Mouse (Mus musculus): ENCODE results near the gene Mzf1. TPM values are rescaled to one million over a fixed set of nuclear protein-coding genes. Genes with fewer than 3 reads are reported as not detected.

The Mzf1 gene
- total and polyA plus RNA-seq, 3 experiments, result 0.07 to 0.22 TPM; not detected in 1

DNA sequence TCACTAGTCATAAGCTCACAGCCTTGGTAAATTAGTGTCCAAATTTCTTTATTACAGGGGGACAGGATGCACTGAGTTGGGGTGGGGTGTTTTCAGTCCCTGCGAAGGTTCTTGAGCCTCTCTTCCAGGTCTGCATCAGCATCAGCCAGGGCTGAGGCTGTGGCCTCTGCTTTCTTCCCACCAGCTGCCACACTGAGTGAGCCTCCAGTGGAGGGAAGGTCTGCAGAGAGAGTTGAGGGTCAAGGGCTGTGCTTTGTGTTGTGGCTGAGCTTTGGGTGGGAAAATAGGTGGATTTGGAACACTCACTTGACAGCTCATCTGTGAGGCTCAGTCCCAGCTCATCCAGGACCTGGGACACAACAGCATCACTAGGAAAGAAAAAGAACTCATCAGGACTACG, 22.6 kb downstream of the Mzf1 start:
- TF ChIP-seq TAL1 (conservative IDR thresholded peaks at IDR 0.05; ENCODE audit: low read depth, low read length), result no peak
- no peak for TF ChIP-seq CTCF (IDR thresholded peaks at IDR 0.05; ENCODE audit: low read depth, low read length)
- TF ChIP-seq GATA1 (IDR thresholded peaks at IDR 0.05; ENCODE audit: borderline replicate concordance, low read length), result no peak
- TF ChIP-seq GATA2 (IDR thresholded peaks at IDR 0.05; ENCODE audit: borderline replicate concordance, low read depth, low read length), result no peak
- no peak; the same call in 1 of the 2 replicates for TF ChIP-seq POLR2AphosphoS5 (IDR thresholded peaks at IDR 0.05; ENCODE audit: insufficient replicate concordance, low read depth, low read length)
- H3K4me3 ChIP-seq (ENCODE audit: low read depth, low read length), result no peak overlapping the region
- ATAC-seq (ENCODE audit: extremely low read depth, insufficient number of reproducible peaks, low FRiP score, poor library complexity, severe bottlenecking) (no peak), DNase-seq (ENCODE audit: low spot score) (no peak)
- H3K9me3 ChIP-seq (replicated peaks), result no peaks in the 10 kb centered on the region
- H3K36me3 ChIP-seq (replicated peaks), result peaks cover 97% of the 10 kb centered on the region
- H3K27me3 ChIP-seq (ENCODE audit: insufficient read depth, low read length), result no peaks in the 10 kb centered on the region
- H3K4me1 ChIP-seq (ENCODE audit: insufficient read depth, low read depth, low read length), result peaks cover 85% of the 10 kb centered on the region

- TF ChIP-seq CTCF (IDR thresholded peaks at IDR 0.05; ENCODE audit: low read depth, low read length) (no peak), TAL1 (conservative IDR thresholded peaks at IDR 0.05; ENCODE audit: low read depth, low read length) (no peak), GATA1 (IDR thresholded peaks at IDR 0.05; ENCODE audit: borderline replicate concordance, low read length) (no peak), POLR2AphosphoS5 (IDR thresholded peaks at IDR 0.05; ENCODE audit: insufficient replicate concordance, low read depth, low read length) (no peak), GATA2 (IDR thresholded peaks at IDR 0.05; ENCODE audit: borderline replicate concordance, low read depth, low read length) (no peak)
- H3K27me3 ChIP-seq (ENCODE audit: insufficient read depth, low read length), result no peaks in the 10 kb centered on the region
- peaks cover 97% of the 10 kb centered on the region for H3K36me3 ChIP-seq (replicated peaks)
- DNase-seq (ENCODE audit: low spot score) (no peak), ATAC-seq (ENCODE audit: extremely low read depth, insufficient number of reproducible peaks, low FRiP score, poor library complexity, severe bottlenecking) (no peak)
- H3K4me3 ChIP-seq (ENCODE audit: low read depth, low read length), result no peak overlapping the region
- no peaks in the 10 kb centered on the region for H3K9me3 ChIP-seq (replicated peaks)
- H3K4me1 ChIP-seq (ENCODE audit: insufficient read depth, low read depth, low read length), result peaks cover 85% of the 10 kb centered on the region
Measured at GRCm38 (mm10) chr7:13031069-13031468, 23.5 kb downstream of the Mzf1 start.

GRCm38 (mm10) chr7:13028986-13029385, 25.6 kb downstream of the Mzf1 start:
- no peak for ATAC-seq (ENCODE audit: extremely low read depth, insufficient number of reproducible peaks, low FRiP score, poor library complexity, severe bottlenecking)
- Histone ChIP-seq H3K9me3 (replicated peaks) (no peaks in the 10 kb centered on the region), H3K36me3 (replicated peaks) (peaks cover 90% of the 10 kb centered on the region), H3K4me1 (ENCODE audit: insufficient read depth, low read depth, low read length) (peaks cover 75% of the 10 kb centered on the region), H3K4me3 (ENCODE audit: low read depth, low read length) (no peak overlapping the region; the same call in 1 of the 2 replicates), H3K27me3 (ENCODE audit: insufficient read depth, low read length) (no peaks in the 10 kb centered on the region)
- no peak for DNase-seq (ENCODE audit: low spot score)
- TF ChIP-seq GATA1 (IDR thresholded peaks at IDR 0.05; ENCODE audit: borderline replicate concordance, low read length) (no peak), POLR2AphosphoS5 (IDR thresholded peaks at IDR 0.05; ENCODE audit: insufficient replicate concordance, low read depth, low read length) (no peak; the same call in 1 of the 2 replicates), GATA2 (IDR thresholded peaks at IDR 0.05; ENCODE audit: borderline replicate concordance, low read depth, low read length) (no peak), TAL1 (conservative IDR thresholded peaks at IDR 0.05; ENCODE audit: low read depth, low read length) (no peak), CTCF (IDR thresholded peaks at IDR 0.05; ENCODE audit: low read depth, low read length) (no peak)

GRCm38 (mm10) chr7:13025511-13026112, 29.0 kb downstream of the Mzf1 start:
- ATAC-seq (ENCODE audit: extremely low read depth, insufficient number of reproducible peaks, low FRiP score, poor library complexity, severe bottlenecking) (no peak), DNase-seq (ENCODE audit: low spot score) (no peak)
- Histone ChIP-seq H3K9me3 (replicated peaks) (no peaks in the 10 kb centered on the region), H3K4me1 (ENCODE audit: insufficient read depth, low read depth, low read length) (peaks cover 66% of the 10 kb centered on the region), H3K36me3 (replicated peaks) (peaks cover 56% of the 10 kb centered on the region), H3K4me3 (ENCODE audit: low read depth, low read length) (peak overlapping the region; percentile 90), H3K27me3 (ENCODE audit: insufficient read depth, low read length) (no peaks in the 10 kb centered on the region)
- TF ChIP-seq GATA1 (IDR thresholded peaks at IDR 0.05; ENCODE audit: borderline replicate concordance, low read length) (no peak), CTCF (IDR thresholded peaks at IDR 0.05; ENCODE audit: low read depth, low read length) (no peak), POLR2AphosphoS5 (IDR thresholded peaks at IDR 0.05; ENCODE audit: insufficient replicate concordance, low read depth, low read length) (no peak), GATA2 (IDR thresholded peaks at IDR 0.05; ENCODE audit: borderline replicate concordance, low read depth, low read length) (no peak), TAL1 (conservative IDR thresholded peaks at IDR 0.05; ENCODE audit: low read depth, low read length) (no peak)

GRCm38 (mm10) chr7:13024805-13025204, 29.8 kb downstream of the Mzf1 start:
- ATAC-seq (ENCODE audit: extremely low read depth, insufficient number of reproducible peaks, low FRiP score, poor library complexity, severe bottlenecking) (peak; percentile 42), DNase-seq (ENCODE audit: low spot score) (peak; percentile 83)
- TF ChIP-seq GATA2 (IDR thresholded peaks at IDR 0.05; ENCODE audit: borderline replicate concordance, low read depth, low read length) (no peak), CTCF (IDR thresholded peaks at IDR 0.05; ENCODE audit: low read depth, low read length) (no peak), GATA1 (IDR thresholded peaks at IDR 0.05; ENCODE audit: borderline replicate concordance, low read length) (no peak)
- no peaks in the 10 kb centered on the region for H3K27me3 ChIP-seq (ENCODE audit: insufficient read depth, low read length)
- peaks cover 58% of the 10 kb centered on the region for H3K4me1 ChIP-seq (ENCODE audit: insufficient read depth, low read depth, low read length)
- peak overlapping the region; percentile 90 for H3K4me3 ChIP-seq (ENCODE audit: low read depth, low read length)
- H3K36me3 ChIP-seq (replicated peaks), result peaks cover 48% of the 10 kb centered on the region
- H3K9me3 ChIP-seq (replicated peaks), result no peaks in the 10 kb centered on the region

DNA sequence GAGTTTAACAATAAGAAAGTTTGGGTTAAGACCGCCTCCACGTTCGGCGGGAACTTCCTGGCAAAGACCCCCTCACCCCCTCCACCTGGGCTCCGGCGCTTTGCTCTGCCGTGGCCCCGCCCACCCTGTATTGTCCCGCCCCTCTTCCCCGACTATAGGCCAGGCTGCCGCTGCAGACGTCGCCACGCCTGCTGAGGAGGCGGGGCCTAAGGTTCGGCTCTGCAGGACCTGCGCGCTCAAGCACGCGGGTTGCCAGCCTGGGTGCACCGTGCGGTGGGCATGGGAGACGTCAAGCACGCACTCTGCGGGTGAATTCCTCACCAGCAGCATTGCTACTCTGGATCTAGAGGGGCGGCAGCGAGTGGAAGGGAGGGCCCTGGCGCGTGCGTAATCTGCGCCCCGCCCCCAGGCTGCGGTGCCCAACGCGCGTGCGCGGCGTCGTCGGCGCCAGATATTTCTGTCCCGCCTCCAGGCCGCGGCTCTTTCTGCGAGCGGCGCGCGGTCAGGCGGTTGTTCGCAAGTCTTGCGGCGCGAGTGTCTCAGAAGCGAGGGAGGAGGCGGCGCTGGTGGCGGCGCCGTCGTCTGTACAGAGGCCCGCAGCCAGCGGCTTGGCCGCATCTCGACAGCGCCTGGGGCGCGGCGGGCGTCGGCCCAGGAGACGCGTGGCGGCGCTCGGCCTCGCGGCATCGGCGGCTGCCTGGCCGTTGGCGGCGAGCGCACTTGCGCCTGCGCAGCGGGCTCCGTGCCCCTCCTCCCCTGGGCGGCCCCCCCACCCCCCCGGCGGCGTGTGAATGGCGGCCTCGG, 30.4 kb downstream of the Mzf1 start:
- no peaks in the 10 kb centered on the region for H3K27me3 ChIP-seq (ENCODE audit: insufficient read depth, low read length)
- peak overlapping the region; percentile 90 for H3K4me3 ChIP-seq (ENCODE audit: low read depth, low read length)
- peaks cover 41% of the 10 kb centered on the region for H3K36me3 ChIP-seq (replicated peaks)
- H3K9me3 ChIP-seq (replicated peaks), result no peaks in the 10 kb centered on the region
- ATAC-seq (ENCODE audit: extremely low read depth, insufficient number of reproducible peaks, low FRiP score, poor library complexity, severe bottlenecking) (peak; percentile 72), DNase-seq (ENCODE audit: low spot score) (peak; percentile 90)
- TF ChIP-seq POLR2AphosphoS5 (IDR thresholded peaks at IDR 0.05; ENCODE audit: insufficient replicate concordance, low read depth, low read length) (no peak), TAL1 (conservative IDR thresholded peaks at IDR 0.05; ENCODE audit: low read depth, low read length) (no peak), GATA1 (IDR thresholded peaks at IDR 0.05; ENCODE audit: borderline replicate concordance, low read length) (no peak), GATA2 (IDR thresholded peaks at IDR 0.05; ENCODE audit: borderline replicate concordance, low read depth, low read length) (no peak), CTCF (IDR thresholded peaks at IDR 0.05; ENCODE audit: low read depth, low read length) (no peak)
- H3K4me1 ChIP-seq (ENCODE audit: insufficient read depth, low read depth, low read length), result peaks cover 52% of the 10 kb centered on the region
